Mouse (Mus musculus) MEL (cell line): ENCODE measurements around the gene Fryl.

ENCODE experiments used
- CTCF ChIP-seq, 3 experiments: IDR thresholded peaks in 2 of 3; conservative IDR thresholded peaks in 1 of 3; 2 replicates each; pipeline ENCODE4 v1.5.1; 2011 to 2012; ENCODE audit warnings: low read length in 3 of 3, low read depth in 2 of 3, mild to moderate bottlenecking in 2 of 3, improper control_type of control experiment in 1 of 3, inconsistent platforms in 1 of 3, mixed read lengths in 1 of 3, moderate library complexity in 1 of 3; ENCODE audit not compliant: control insufficient read depth in 1 of 3, insufficient read depth in 1 of 3, poor library complexity in 1 of 3, severe bottlenecking in 1 of 3
- E2F4 ChIP-seq: IDR thresholded peaks from 2 replicates; pipeline ENCODE4 v1.6.1; 2011; ENCODE audit warnings: low read depth, low read length, improper control_type of control experiment, borderline replicate concordance
- EP300 ChIP-seq, 2 experiments: IDR thresholded peaks; 2 replicates each; pipeline ENCODE4 v1.6.1; 2011; ENCODE audit warnings: improper control_type of control experiment in 2 of 2, low read length in 2 of 2, low read depth in 1 of 2, mild to moderate bottlenecking in 1 of 2
- JUND ChIP-seq: IDR thresholded peaks from 2 replicates; pipeline ENCODE4 v1.6.1; 2011; ENCODE audit warnings: low read depth, mild to moderate bottlenecking, improper control_type of control experiment, low read length
- KAT2A ChIP-seq: conservative IDR thresholded peaks from 2 replicates; pipeline ENCODE4 v1.6.1; 2012; ENCODE audit warnings: low read depth, low read length, improper control_type of control experiment, inconsistent platforms
- MAFK ChIP-seq: IDR thresholded peaks from 2 replicates; pipeline ENCODE4 v1.6.1; 2011; ENCODE audit warnings: low read depth, mild to moderate bottlenecking, low read length, improper control_type of control experiment, borderline replicate concordance
- MAX ChIP-seq: IDR thresholded peaks from 2 replicates; pipeline ENCODE4 v1.6.1; 2011; ENCODE audit warnings: low read length, improper control_type of control experiment
- MXI1 ChIP-seq: IDR thresholded peaks from 2 replicates; pipeline ENCODE4 v1.6.1; 2011; ENCODE audit warnings: mild to moderate bottlenecking, low read depth, low read length, improper control_type of control experiment
- MYB ChIP-seq: IDR thresholded peaks from 2 replicates; pipeline ENCODE4 v1.6.1; 2011; ENCODE audit warnings: mild to moderate bottlenecking, low read depth, low read length, improper control_type of control experiment
- NELFE ChIP-seq: IDR thresholded peaks from 2 replicates; pipeline ENCODE4 v1.6.1; 2011; ENCODE audit warnings: low read depth, low read length, improper control_type of control experiment
- POLR2A ChIP-seq, 2 experiments: IDR thresholded peaks; 2 replicates each; pipeline ENCODE4 v1.6.1; 2011 to 2012; ENCODE audit warnings: low read length in 2 of 2, mild to moderate bottlenecking in 2 of 2, control low read depth in 1 of 2, improper control_type of control experiment in 1 of 2, low read depth in 1 of 2, moderate library complexity in 1 of 2; ENCODE audit not compliant: control insufficient read depth in 1 of 2, insufficient read depth in 1 of 2, poor library complexity in 1 of 2
- TAL1 ChIP-seq: IDR thresholded peaks from 2 replicates; pipeline ENCODE4 v1.6.1; 2012; ENCODE audit warnings: mild to moderate bottlenecking, inconsistent platforms, low read length, moderate library complexity, mixed read lengths
- ZC3H11A ChIP-seq: IDR thresholded peaks from 2 replicates; pipeline ENCODE4 v1.6.1; 2012; ENCODE audit warnings: low read depth, mild to moderate bottlenecking, inconsistent platforms, low read length, improper control_type of control experiment

GRCm38 (mm10) chr5:73153802-73154465, 102.5 kb downstream of the Fryl start:
- TF ChIP-seq MYB: no peak
- TF ChIP-seq KAT2A: no peak
- no peak for TF ChIP-seq JUND
- no peak for TF ChIP-seq E2F4
- TF ChIP-seq EP300 (IDR thresholded peaks at IDR 0.05; ENCODE audit: low read depth in 1 of 2, low read length in 2 of 2): no peak
- TF ChIP-seq CTCF (IDR thresholded peaks at IDR 0.05 in 2 of 3, conservative IDR thresholded peaks at IDR 0.05 in 1 of 3; ENCODE audit: control insufficient read depth in 1 of 3, insufficient read depth in 1 of 3, low read depth in 2 of 3, low read length in 3 of 3, poor library complexity in 1 of 3, severe bottlenecking in 1 of 3): no peak
- no peak for TF ChIP-seq TAL1
- no peak for TF ChIP-seq ZC3H11A
- no peak for TF ChIP-seq POLR2A (IDR thresholded peaks at IDR 0.05; ENCODE audit: control insufficient read depth in 1 of 2, insufficient read depth in 1 of 2, low read depth in 1 of 2, low read length in 2 of 2, poor library complexity in 1 of 2)
- TF ChIP-seq MAFK: no peak
- no peak for TF ChIP-seq MXI1
- TF ChIP-seq MAX: no peak
- no peak for TF ChIP-seq NELFE
